ENCODE assay signal across 19 mouse cellular contexts in the genomic region with DNA sequence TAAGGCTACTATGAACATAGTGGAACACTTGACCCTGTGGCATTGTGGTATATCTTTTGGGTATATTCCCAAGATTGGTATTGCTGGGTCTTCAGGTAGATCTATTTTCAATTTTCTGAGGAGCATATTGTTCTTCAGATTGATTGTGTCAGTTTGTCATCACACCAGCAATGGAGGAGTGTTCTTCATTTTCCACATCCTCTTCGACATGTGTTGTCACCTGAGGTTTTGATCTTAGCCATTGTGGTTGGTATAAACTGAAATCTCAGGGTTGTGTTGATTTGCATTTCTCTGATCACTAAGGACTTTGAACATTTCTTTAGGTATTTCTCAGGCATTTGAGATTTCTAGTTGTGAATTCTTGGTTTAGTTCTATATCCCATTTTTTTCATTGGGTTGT. TPM values are rescaled to one million over a fixed set of nuclear protein-coding genes. Genes with fewer than 3 reads are reported as not detected.
"Had no signal": no experiment of that assay in that cellular context is flagged by ENCODE, and none has a peak within 500 bp of the region (broad histone marks: within the 10 kb centered on the region; RNA-seq: fewer than 3 reads in every experiment).

No protein-coding gene starts in this region.

RNA-seq across cellular contexts. Expression of a gene that starts 10.8 kb away (rescaled TPM):
- polyA plus RNA-seq: cortical plate, adult 2 months; embryonic facial prominence, embryonic 10.5 days; embryonic facial prominence, embryonic 11.5 days; embryonic facial prominence, embryonic 12.5 days; embryonic facial prominence, embryonic 13.5 days; embryonic facial prominence, embryonic 14.5 days; embryonic facial prominence, embryonic 15.5 days; erythroblast, embryonic 14.5 days; forebrain, embryonic 10.5 days; forebrain, embryonic 11.5 days; forebrain, embryonic 12.5 days; forebrain, embryonic 13.5 days; forebrain, embryonic 14.5 days; forebrain, embryonic 15.5 days; forebrain, embryonic 16.5 days; forebrain, postnatal 0 days; frontal cortex, adult 2 months; gonadal fat pad, adult 2 months; heart, adult 2 months had no signal

RNA-seq across cellular contexts. Expression of a gene that starts 46.4 kb away (rescaled TPM):
- polyA plus RNA-seq: cortical plate, adult 2 months; embryonic facial prominence, embryonic 10.5 days; embryonic facial prominence, embryonic 11.5 days; embryonic facial prominence, embryonic 13.5 days; embryonic facial prominence, embryonic 14.5 days; erythroblast, embryonic 14.5 days; forebrain, embryonic 10.5 days; forebrain, embryonic 11.5 days; forebrain, embryonic 12.5 days; forebrain, embryonic 13.5 days; forebrain, embryonic 14.5 days; forebrain, embryonic 15.5 days; forebrain, embryonic 16.5 days; forebrain, postnatal 0 days; frontal cortex, adult 2 months; gonadal fat pad, adult 2 months; heart, adult 2 months had no signal

RNA-seq across cellular contexts. Expression of a gene that starts 56.1 kb away (rescaled TPM):
- polyA plus RNA-seq: cortical plate, adult 2 months; embryonic facial prominence, embryonic 10.5 days; embryonic facial prominence, embryonic 11.5 days; embryonic facial prominence, embryonic 12.5 days; embryonic facial prominence, embryonic 13.5 days; embryonic facial prominence, embryonic 14.5 days; embryonic facial prominence, embryonic 15.5 days; erythroblast, embryonic 14.5 days; forebrain, embryonic 10.5 days; forebrain, embryonic 11.5 days; forebrain, embryonic 12.5 days; forebrain, embryonic 13.5 days; forebrain, embryonic 14.5 days; forebrain, embryonic 15.5 days; forebrain, embryonic 16.5 days; forebrain, postnatal 0 days; frontal cortex, adult 2 months; gonadal fat pad, adult 2 months; heart, adult 2 months had no signal
